In genomic region chr8:93888702-93889480, GRCm38 (mm10) we compare ENCODE assay signal across 7 mouse cellular contexts.
DNase-seq lines count a peak whose midpoint lies in the region; ATAC-seq lines count a peak whose summit lies in the region.

No protein-coding gene starts in this region.

- H3K27ac ChIP-seq in embryonic facial prominence, embryonic 14.5 days (replicated peaks; ENCODE audit: low read depth, low read length): no peak overlapping the region
- H3K27ac ChIP-seq in lung, embryonic 16.5 days (ENCODE audit: low read length): no peak overlapping the region
- H3K27ac ChIP-seq in stomach, embryonic 16.5 days (ENCODE audit: low read length): peak overlapping the region; percentile 40

- no peak overlapping the region for H3K4me3 ChIP-seq in embryonic facial prominence, embryonic 14.5 days (ENCODE audit: low read depth, low read length)
- no peak overlapping the region for H3K4me3 ChIP-seq in lung, embryonic 16.5 days (ENCODE audit: low read length)
- H3K4me3 ChIP-seq in stomach, embryonic 16.5 days (replicated peaks; ENCODE audit: low read length): no peak overlapping the region

- no peak overlapping the region for H3K9ac ChIP-seq in embryonic facial prominence, embryonic 14.5 days (ENCODE audit: low read depth, low read length)
- H3K9ac ChIP-seq in lung, embryonic 16.5 days (ENCODE audit: low read length): no peak overlapping the region
- H3K9ac ChIP-seq in stomach, embryonic 16.5 days (ENCODE audit: low read length): no peak overlapping the region

- peak; percentile 85 for DNase-seq in layer of hippocampus, adult 9-11 months
- DNase-seq in layer of hippocampus, postnatal 10 days (ENCODE audit: low spot score in 2 of 2): no peak
- peak; percentile 47 for DNase-seq in embryonic facial prominence, embryonic 14.5 days (ENCODE audit: low spot score)
- no peak for DNase-seq in B cell, adult 2 months
- no peak for DNase-seq in ovary, postnatal 14 days (ENCODE audit: low spot score)

- ATAC-seq in embryonic facial prominence, embryonic 14.5 days (ENCODE audit: low read depth): peak; percentile 51; the same call in 1 of the 2 replicates
- peak; percentile 62 for ATAC-seq in lung, embryonic 16.5 days (ENCODE audit: low read depth)
- ATAC-seq in stomach, embryonic 16.5 days (ENCODE audit: insufficient read depth, low FRiP score): peak; percentile 78

- H3K27me3 ChIP-seq in embryonic facial prominence, embryonic 14.5 days (replicated peaks; ENCODE audit: control insufficient read depth, insufficient read depth, low read length): no peaks in the 10 kb centered on the region
- no peaks in the 10 kb centered on the region for H3K27me3 ChIP-seq in lung, embryonic 16.5 days (ENCODE audit: control insufficient read depth, insufficient read depth, low read depth, low read length)
- no peaks in the 10 kb centered on the region for H3K27me3 ChIP-seq in stomach, embryonic 16.5 days (ENCODE audit: control insufficient read depth, insufficient read depth, low read length)

- no peak overlapping the region for H3K4me2 ChIP-seq in embryonic facial prominence, embryonic 14.5 days (ENCODE audit: low read depth, low read length)
- H3K4me2 ChIP-seq in lung, embryonic 16.5 days (ENCODE audit: low read depth, low read length): no peak overlapping the region
- no peak overlapping the region for H3K4me2 ChIP-seq in stomach, embryonic 16.5 days (ENCODE audit: low read depth, low read length)

- no peaks in the 10 kb centered on the region for H3K9me3 ChIP-seq in embryonic facial prominence, embryonic 14.5 days (ENCODE audit: control insufficient read depth, low read length)
- H3K9me3 ChIP-seq in lung, embryonic 16.5 days (ENCODE audit: control insufficient read depth, low read length): no peaks in the 10 kb centered on the region
- H3K9me3 ChIP-seq in stomach, embryonic 16.5 days (replicated peaks; ENCODE audit: control insufficient read depth, low read length): no peaks in the 10 kb centered on the region

- no peaks in the 10 kb centered on the region for H3K36me3 ChIP-seq in embryonic facial prominence, embryonic 14.5 days (ENCODE audit: control insufficient read depth, insufficient read depth, low read length)
- H3K36me3 ChIP-seq in lung, embryonic 16.5 days (ENCODE audit: control insufficient read depth, insufficient read depth, low read length): no peaks in the 10 kb centered on the region
- no peaks in the 10 kb centered on the region for H3K36me3 ChIP-seq in stomach, embryonic 16.5 days (ENCODE audit: control insufficient read depth, insufficient read depth, low read length)

- WGBS in embryonic facial prominence, embryonic 14.5 days: 46% methylated on average over 11 of the region's 11 CpGs
- WGBS in lung, embryonic 16.5 days: 53% methylated on average over 11 of the region's 11 CpGs
- 59% methylated on average over 11 of the region's 11 CpGs for WGBS in stomach, embryonic 16.5 days

- no peaks in the 10 kb centered on the region for H3K4me1 ChIP-seq in embryonic facial prominence, embryonic 14.5 days (ENCODE audit: control insufficient read depth, insufficient read depth, low read length)
- H3K4me1 ChIP-seq in lung, embryonic 16.5 days (replicated peaks; ENCODE audit: control insufficient read depth, insufficient read depth, low read length): no peaks in the 10 kb centered on the region
- H3K4me1 ChIP-seq in stomach, embryonic 16.5 days (ENCODE audit: control insufficient read depth, insufficient read depth, low read length): peaks cover 9% of the 10 kb centered on the region; the same call in 1 of the 2 replicates

Comparison
In these comparisons a context has a peak if more than half of its experiments do, and no peak if none do; other contexts are left out.
1. DNase-seq: peak in layer of hippocampus, adult 9-11 months (single experiment) and embryonic facial prominence, embryonic 14.5 days (single experiment); none in layer of hippocampus, postnatal 10 days (0 of 2), B cell, adult 2 months (0 of 2) and ovary, postnatal 14 days (single experiment).
2. Peak in every context shown above with its lines, with median percentiles within 50 percentile points of each other: ATAC-seq.